Mouse (Mus musculus) layer of hippocampus, postnatal 14 days (tissue): Measurements from ENCODE around the gene Ap2s1. TPM values are rescaled to one million over a fixed set of nuclear protein-coding genes. Genes with fewer than 3 reads are reported as not detected.
"Not testable (repeated sequence)": the region's sequence is repeated elsewhere in the genome, so short reads cannot be mapped to it uniquely, and the experiment has no call there.

Experiments used
- DNase-seq, 2 experiments: peaks; one replicate each; pipeline ENCODE4 v3.0.0; 2021 to 2022; ENCODE audit warnings: low spot score in 2 of 2, mixed read lengths in 1 of 2
- long read RNA-seq, 2 experiments: library from polyadenylated mRNA; stranded (forward); transcript quantifications; one replicate each; pipeline ENCODE4 v2.0.0; 2021
- total RNA-seq, 2 experiments: library from RNA; stranded (reverse); gene quantifications; 2 replicates each; pipeline ENCODE4 v1.2.3; 2021

Ap2s1 gene
- 100 to 1,000 TPM; 337 to 357 TPM for total RNA-seq
- long read RNA-seq, experiment 1, transcript Ap2s1-201 (5 exons, 836 nt): major isoform, 107 of 112 reads
- long read RNA-seq, experiment 1, partial matches to known transcripts: 1 of 112 reads
- long read RNA-seq, experiment 1, other reads (novel, unspliced or antisense): 3 of 112 reads
- long read RNA-seq, experiment 2, transcript Ap2s1-201 (5 exons, 836 nt): major isoform, 250 of 257 reads
- long read RNA-seq, experiment 2, partial matches to known transcripts: 1 of 257 reads
- long read RNA-seq, experiment 2, other reads (novel, unspliced or antisense): 4 of 257 reads

GRCm38 (mm10) chr7:16738073-16738696, at the start of gene Ap2s1:
Gene Ap2s1 (plus strand): TSS chr7:16738410.
- DNase-seq: peak; percentile 95 to 99

- no peak for DNase-seq
Measured at GRCm38 (mm10) chr7:16689196-16689595, 49.0 kb upstream of the Ap2s1 start.

GRCm38 (mm10) chr7:16695025-16695424, 43.2 kb upstream of the Ap2s1 start:
- DNase-seq: peak; percentile 26 to 50

GRCm38 (mm10) chr7:16699042-16699441, 39.2 kb upstream of the Ap2s1 start:
- DNase-seq: no peak

- no peak for DNase-seq
Measured at GRCm38 (mm10) chr7:16700583-16700982, 37.6 kb upstream of the Ap2s1 start.

- peak in 1 of 2 experiments; percentile 27 for DNase-seq
Measured at GRCm38 (mm10) chr7:16706385-16706784, 31.8 kb upstream of the Ap2s1 start.

GRCm38 (mm10) chr7:16708244-16708643, 30.0 kb upstream of the Ap2s1 start:
- DNase-seq: no peak

GRCm38 (mm10) chr7:16710604-16711003, 27.6 kb upstream of the Ap2s1 start:
- DNase-seq: no peak

GRCm38 (mm10) chr7:16712633-16713415, 25.4 kb upstream of the Ap2s1 start:
- DNase-seq: no peak

GRCm38 (mm10) chr7:16716456-16717152, 21.6 kb upstream of the Ap2s1 start:
- DNase-seq: not testable (repeated sequence)

- DNase-seq: no peak
Measured at GRCm38 (mm10) chr7:16721629-16722028, 16.6 kb upstream of the Ap2s1 start, which contains the start of gene Ceacam9. Gene Ceacam9 (plus strand): TSS chr7:16721929.

GRCm38 (mm10) chr7:16722490-16722889, 15.7 kb upstream of the Ap2s1 start:
- DNase-seq: not testable (repeated sequence)

GRCm38 (mm10) chr7:16728596-16729348, 9.4 kb upstream of the Ap2s1 start:
- DNase-seq: peak; percentile 72

GRCm38 (mm10) chr7:16729563-16729962, 8.6 kb upstream of the Ap2s1 start:
- not testable (repeated sequence) for DNase-seq

- DNase-seq: no peak
Measured at GRCm38 (mm10) chr7:16730791-16731190, 7.4 kb upstream of the Ap2s1 start.

- no peak for DNase-seq
Measured at GRCm38 (mm10) chr7:16731893-16732422, 6.3 kb upstream of the Ap2s1 start.

- no peak for DNase-seq
Measured at GRCm38 (mm10) chr7:16737606-16738072, 571 bp upstream of the Ap2s1 start.

GRCm38 (mm10) chr7:16739056-16739604, 920 bp downstream of the Ap2s1 start:
- DNase-seq: no peak

- no peak for DNase-seq
Measured at GRCm38 (mm10) chr7:16745373-16745772, 7.2 kb downstream of the Ap2s1 start.

GRCm38 (mm10) chr7:16746093-16746492, 7.9 kb downstream of the Ap2s1 start:
- DNase-seq: peak; percentile 19 to 60
